Mouse (Mus musculus): ENCODE data around the gene 4930412O13Rik. TPM values are rescaled to one million over a fixed set of nuclear protein-coding genes. Genes with fewer than 3 reads are reported as not detected.

The 4930412O13Rik gene
- total RNA-seq, 1 experiment = 0.54 TPM

GRCm38 (mm10) chr2:9926905-9927283, 45.8 kb downstream of the 4930412O13Rik start:
- Histone ChIP-seq H3K4me3 (ENCODE audit: insufficient read depth in 1 of 2, low read depth in 1 of 2, low read length in 2 of 2, poor library complexity in 1 of 2, severe bottlenecking in 1 of 2) (no peak overlapping the region), H3K9me3 (ENCODE audit: control insufficient read depth, insufficient read depth, low read depth, low read length) (no peaks in the 10 kb centered on the region), H3K4me1 (ENCODE audit: control insufficient read depth in 2 of 2, insufficient read depth in 2 of 2, low read length in 2 of 2, poor library complexity in 1 of 2) (no peaks in the 10 kb centered on the region; a peak in 1 of 4 replicates), H3K27ac (ENCODE audit: insufficient read depth, low read depth, low read length, poor library complexity, severe bottlenecking) (no peak overlapping the region), H3K9ac (ENCODE audit: insufficient read depth, low read depth, low read length, poor library complexity, severe bottlenecking) (no peak overlapping the region), H3K36me3 (ENCODE audit: control insufficient read depth, insufficient read depth, low read length, poor library complexity, severe bottlenecking) (peaks cover 6% of the 10 kb centered on the region; the same call in 1 of the 2 replicates)
- TF ChIP-seq MAFK (IDR thresholded peaks at IDR 0.05; ENCODE audit: insufficient read depth, low read depth, low read length) = no peak
- no peak for TF ChIP-seq HCFC1 (IDR thresholded peaks at IDR 0.05; ENCODE audit: borderline replicate concordance, insufficient read depth, low read length)
- TF ChIP-seq ZC3H11A (IDR thresholded peaks at IDR 0.05; ENCODE audit: borderline replicate concordance, low read depth, low read length) = no peak
- no peak for TF ChIP-seq CHD2 (IDR thresholded peaks at IDR 0.05; ENCODE audit: low read depth, low read length)
- TF ChIP-seq ZNF384 (IDR thresholded peaks at IDR 0.05; ENCODE audit: low read depth, low read length) = no peak
- no peak for DNase-seq (ENCODE audit: low read depth, low spot score)
- in situ Hi-C loops (cut with MboI; ENCODE audit: low sequenced_read_pairs in 2 of 2, unreplicated experiment in 2 of 2) = no loop called here

Other genes starting within 250 kb of the 4930412O13Rik start
- gene 9230102O04Rik, start 8.3 kb downstream of the 4930412O13Rik start, total RNA-seq (2012; rRNA removed) = not detected in 2 replicates
- gene Gata3, start 8.8 kb downstream of the 4930412O13Rik start, total RNA-seq (2012; rRNA removed) = 0.37 and 2.2 TPM in 2 replicates
- 7.2 and 7.8 TPM in 2 replicates for gene Taf3, start 167.3 kb downstream of the 4930412O13Rik start, total RNA-seq (2012; rRNA removed)
- 285 and 386 TPM in 2 replicates for gene Atp5c1, start 199.3 kb downstream of the 4930412O13Rik start, total RNA-seq (2012; rRNA removed)
- 11.4 and 18.9 TPM in 2 replicates for gene Kin, start 199.3 kb downstream of the 4930412O13Rik start, total RNA-seq (2012; rRNA removed)

All from ES-E14 (cell line).